Mouse (Mus musculus): ENCODE measurements around the gene Phf21a. TPM values are rescaled to one million over a fixed set of nuclear protein-coding genes. Genes with fewer than 3 reads are reported as not detected.

Phf21a gene
- polyA plus RNA-seq, 1 experiment from 2014 or later = 46.5 TPM

DNA sequence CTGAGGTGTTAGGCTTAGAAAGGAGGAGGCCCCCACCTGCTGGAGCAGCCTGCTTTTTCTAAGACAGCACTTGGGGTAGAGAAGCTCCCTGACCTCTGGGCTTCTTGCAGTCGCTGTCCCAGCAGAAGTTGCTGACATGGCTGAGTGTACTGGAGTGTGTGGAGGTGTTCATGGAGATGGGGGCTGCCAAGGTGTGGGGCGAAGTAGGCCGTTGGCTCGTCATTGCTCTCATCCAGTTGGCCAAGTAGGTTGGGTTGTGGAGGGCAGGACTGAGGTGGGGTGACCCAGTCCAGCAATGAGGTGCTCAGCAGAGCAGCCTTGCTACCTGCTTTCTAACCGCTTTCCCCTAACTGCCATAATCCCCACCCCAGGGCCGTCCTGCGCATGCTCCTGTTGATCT, 284.4 kb downstream of the Phf21a start:
- H3K4me3 ChIP-seq = no peak overlapping the region
- H3K27ac ChIP-seq = no peak overlapping the region
- 85% methylated on average over 7 of the region's 7 CpGs for WGBS
- H3K27me3 ChIP-seq = peaks cover 8% of the 10 kb centered on the region
- no peak overlapping the region for H3K4me2 ChIP-seq
- peaks cover 28% of the 10 kb centered on the region for H3K4me1 ChIP-seq
- peaks cover 54% of the 10 kb centered on the region for H3K36me3 ChIP-seq
- no peaks in the 10 kb centered on the region for H3K9me3 ChIP-seq
- H3K9ac ChIP-seq = no peak overlapping the region
- ATAC-seq (ENCODE audit: insufficient number of reproducible peaks, insufficient read depth, low FRiP score, low TSS enrichment, low read depth) = no peak

DNA sequence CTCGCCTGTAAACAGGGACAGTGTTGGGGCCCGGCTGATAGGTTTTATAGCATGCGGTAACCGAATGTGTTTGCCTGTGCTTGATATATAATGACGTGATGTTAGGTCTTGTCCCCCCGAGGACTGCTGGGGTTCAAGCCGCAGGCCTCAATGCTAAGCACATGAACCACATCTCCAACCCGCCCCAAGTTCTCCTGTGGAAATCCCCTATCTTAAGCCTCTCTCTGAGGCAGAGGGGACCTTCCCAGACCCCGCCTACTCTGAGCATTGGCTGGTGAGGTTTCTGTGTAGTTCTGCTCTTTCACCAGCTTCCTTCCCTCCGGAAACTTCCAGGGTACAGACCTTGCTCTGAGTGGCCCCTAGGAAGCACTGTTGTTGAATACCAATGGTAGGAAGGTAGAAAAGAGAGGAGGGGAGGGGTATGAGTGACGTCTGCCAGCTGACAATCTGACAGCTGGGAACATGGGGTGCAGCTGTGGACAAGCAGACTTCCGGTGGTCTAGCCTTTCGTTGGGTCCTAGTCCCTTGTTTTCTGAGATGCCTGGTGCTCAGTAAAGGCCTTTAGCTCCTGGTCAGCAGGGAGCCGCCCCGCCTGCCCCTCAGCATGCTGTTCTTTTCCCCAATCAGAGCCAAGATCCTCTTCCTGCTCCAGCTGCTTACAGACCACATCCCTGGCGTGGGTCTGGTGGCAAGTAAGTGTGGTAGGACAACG, 287.0 kb downstream of the Phf21a start:
- Histone ChIP-seq H3K4me3 (no peak overlapping the region), H3K9me3 (no peaks in the 10 kb centered on the region), H3K4me1 (peaks cover 9% of the 10 kb centered on the region), H3K27me3 (no peaks in the 10 kb centered on the region), H3K9ac (no peak overlapping the region), H3K4me2 (no peak overlapping the region), H3K27ac (no peak overlapping the region), H3K36me3 (peaks cover 80% of the 10 kb centered on the region)
- WGBS = 77% methylated on average over 17 of the region's 17 CpGs
- no peak for ATAC-seq (ENCODE audit: insufficient number of reproducible peaks, insufficient read depth, low FRiP score, low TSS enrichment, low read depth)

- no peak overlapping the region for H3K9ac ChIP-seq
- 66% methylated on average over 6 of the region's 6 CpGs for WGBS
Observed at GRCm38 (mm10) chr2:92380495-92381050, 287.7 kb downstream of the Phf21a start.

GRCm38 (mm10) chr2:92381161-92381560, 288.2 kb downstream of the Phf21a start:
- no peak overlapping the region for H3K4me3 ChIP-seq
- H3K36me3 ChIP-seq = peaks cover 92% of the 10 kb centered on the region
- H3K4me2 ChIP-seq = no peak overlapping the region
- H3K27ac ChIP-seq = no peak overlapping the region
- no peaks in the 10 kb centered on the region for H3K9me3 ChIP-seq
- ATAC-seq (ENCODE audit: insufficient number of reproducible peaks, insufficient read depth, low FRiP score, low TSS enrichment, low read depth) = no peak
- 89% methylated on average over 5 of the region's 5 CpGs for WGBS
- H3K27me3 ChIP-seq = no peaks in the 10 kb centered on the region
- peaks cover 4% of the 10 kb centered on the region for H3K4me1 ChIP-seq
- H3K9ac ChIP-seq = no peak overlapping the region

More at GRCm38 (mm10) chr2:92380495-92381050, 287.7 kb downstream of the Phf21a start:
- ATAC-seq (ENCODE audit: insufficient number of reproducible peaks, insufficient read depth, low FRiP score, low TSS enrichment, low read depth) = no peak
- Histone ChIP-seq H3K4me2 (no peak overlapping the region), H3K9me3 (no peaks in the 10 kb centered on the region), H3K36me3 (peaks cover 86% of the 10 kb centered on the region), H3K27me3 (no peaks in the 10 kb centered on the region), H3K27ac (no peak overlapping the region), H3K4me3 (no peak overlapping the region), H3K4me1 (peaks cover 9% of the 10 kb centered on the region)

- Histone ChIP-seq H3K9ac (no peak within 1 kb of the TSS), H3K4me2 (no peak within 1 kb of the TSS)
Observed at GRCm38 (mm10) chr2:92381901-92382588, 289.1 kb downstream of the Phf21a start, which contains the start of gene 1700029I15Rik. TSS of gene 1700029I15Rik (plus strand) at chr2:92382538.

GRCm38 (mm10) chr2:92382759-92383158, 289.8 kb downstream of the Phf21a start:
- Histone ChIP-seq H3K4me1 (peaks cover 4% of the 10 kb centered on the region), H3K4me3 (no peak overlapping the region), H3K36me3 (peaks cover 95% of the 10 kb centered on the region), H3K27me3 (no peaks in the 10 kb centered on the region), H3K9me3 (no peaks in the 10 kb centered on the region), H3K9ac (no peak overlapping the region), H3K4me2 (no peak overlapping the region), H3K27ac (no peak overlapping the region)
- no peak for ATAC-seq (ENCODE audit: insufficient number of reproducible peaks, insufficient read depth, low FRiP score, low TSS enrichment, low read depth)
- WGBS = 90% methylated on average over 4 of the region's 4 CpGs

More at GRCm38 (mm10) chr2:92381901-92382588, 289.1 kb downstream of the Phf21a start, which contains the start of gene 1700029I15Rik:
- Histone ChIP-seq H3K27me3 (no peaks in the 10 kb centered on the region), H3K9me3 (no peaks in the 10 kb centered on the region), H3K36me3 (peaks cover 100% of the 10 kb centered on the region), H3K4me3 (no peak within 1 kb of the TSS), H3K27ac (no peak within 1 kb of the TSS), H3K4me1 (no peaks in the 10 kb centered on the region)
- 84% methylated on average over 5 of the region's 5 CpGs for WGBS
- ATAC-seq (ENCODE audit: insufficient number of reproducible peaks, insufficient read depth, low FRiP score, low TSS enrichment, low read depth) = no peak

DNA sequence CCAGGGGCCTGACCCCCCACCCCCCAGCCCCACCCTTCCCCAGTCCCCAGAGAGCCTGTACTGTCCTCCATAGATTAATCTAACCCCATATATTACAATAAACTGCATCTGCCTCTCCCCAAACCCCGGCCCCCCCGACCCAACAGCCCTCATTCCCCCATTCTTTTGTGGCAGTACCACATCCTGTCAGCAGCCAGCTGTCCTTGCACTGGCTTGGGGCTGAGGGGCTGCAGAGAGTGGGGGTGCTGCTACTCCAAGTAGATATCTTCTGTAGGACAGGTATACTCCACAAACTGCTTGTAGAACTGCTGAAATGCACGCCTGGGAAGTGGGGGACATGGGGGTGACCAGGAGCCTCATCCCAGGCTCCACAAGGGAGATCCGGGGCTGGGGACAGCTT, 291.2 kb downstream of the Phf21a start:
- no peak overlapping the region for H3K27ac ChIP-seq
- ATAC-seq (ENCODE audit: insufficient number of reproducible peaks, insufficient read depth, low FRiP score, low TSS enrichment, low read depth) = no peak
- H3K9me3 ChIP-seq = no peaks in the 10 kb centered on the region
- no peak overlapping the region for H3K4me3 ChIP-seq
- WGBS = 70% methylated on average over 4 of the region's 4 CpGs
- H3K4me1 ChIP-seq = peaks cover 15% of the 10 kb centered on the region
- H3K4me2 ChIP-seq = no peak overlapping the region
- peaks cover 82% of the 10 kb centered on the region for H3K36me3 ChIP-seq
- H3K27me3 ChIP-seq = no peaks in the 10 kb centered on the region
- H3K9ac ChIP-seq = no peak overlapping the region

DNA sequence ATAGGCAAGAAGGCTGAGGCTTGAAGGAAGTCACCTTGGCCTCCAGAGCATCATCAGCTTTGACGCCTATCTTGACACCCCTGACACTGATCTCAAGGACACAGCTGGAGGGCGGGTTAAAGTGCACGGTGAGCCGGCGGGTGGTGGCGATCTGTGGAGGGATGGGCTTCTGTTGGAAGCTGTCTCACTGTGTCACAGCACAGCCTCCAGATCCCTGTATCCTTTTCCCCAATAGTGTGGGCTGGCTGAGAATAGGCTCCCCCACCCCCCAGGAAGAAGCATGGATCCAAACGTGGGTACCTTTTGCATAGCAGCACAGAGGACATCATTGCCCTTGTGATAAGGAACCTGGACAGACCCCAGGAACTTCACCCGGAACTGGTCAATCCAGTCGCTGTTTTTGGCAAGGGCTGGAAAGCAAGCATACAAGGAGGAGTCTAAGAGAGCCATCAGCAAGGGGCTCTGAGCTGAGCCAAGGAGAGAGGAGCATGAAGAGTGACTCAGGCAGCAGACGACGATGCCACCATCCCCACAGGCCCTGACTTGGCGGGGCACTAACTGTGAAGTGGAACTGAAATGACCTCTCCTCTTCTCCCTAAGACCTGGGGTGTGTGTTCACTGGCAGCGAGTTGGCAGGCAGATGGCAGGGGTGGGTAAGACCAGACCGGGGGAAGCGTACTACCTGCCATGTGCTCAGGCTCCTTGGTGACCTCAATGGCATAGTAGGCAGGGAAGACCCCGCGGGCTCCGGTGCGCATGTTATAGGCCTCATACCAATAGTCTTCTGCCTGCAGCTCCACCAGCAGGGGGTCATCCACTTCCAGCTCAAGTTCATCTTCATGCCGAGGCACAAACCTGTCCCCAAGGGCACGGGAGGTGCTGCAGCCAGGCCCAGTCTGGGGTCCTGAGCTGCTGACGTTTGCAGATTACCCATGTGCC, 292.5 kb downstream of the Phf21a start:
- Histone ChIP-seq H3K4me3 (no peak overlapping the region), H3K27ac (no peak overlapping the region), H3K4me1 (peaks cover 25% of the 10 kb centered on the region), H3K27me3 (no peaks in the 10 kb centered on the region), H3K4me2 (no peak overlapping the region), H3K9me3 (no peaks in the 10 kb centered on the region), H3K9ac (no peak overlapping the region), H3K36me3 (peaks cover 69% of the 10 kb centered on the region)
- no peak for ATAC-seq (ENCODE audit: insufficient number of reproducible peaks, insufficient read depth, low FRiP score, low TSS enrichment, low read depth)
- 80% methylated on average over 22 of the region's 22 CpGs for WGBS

DNA sequence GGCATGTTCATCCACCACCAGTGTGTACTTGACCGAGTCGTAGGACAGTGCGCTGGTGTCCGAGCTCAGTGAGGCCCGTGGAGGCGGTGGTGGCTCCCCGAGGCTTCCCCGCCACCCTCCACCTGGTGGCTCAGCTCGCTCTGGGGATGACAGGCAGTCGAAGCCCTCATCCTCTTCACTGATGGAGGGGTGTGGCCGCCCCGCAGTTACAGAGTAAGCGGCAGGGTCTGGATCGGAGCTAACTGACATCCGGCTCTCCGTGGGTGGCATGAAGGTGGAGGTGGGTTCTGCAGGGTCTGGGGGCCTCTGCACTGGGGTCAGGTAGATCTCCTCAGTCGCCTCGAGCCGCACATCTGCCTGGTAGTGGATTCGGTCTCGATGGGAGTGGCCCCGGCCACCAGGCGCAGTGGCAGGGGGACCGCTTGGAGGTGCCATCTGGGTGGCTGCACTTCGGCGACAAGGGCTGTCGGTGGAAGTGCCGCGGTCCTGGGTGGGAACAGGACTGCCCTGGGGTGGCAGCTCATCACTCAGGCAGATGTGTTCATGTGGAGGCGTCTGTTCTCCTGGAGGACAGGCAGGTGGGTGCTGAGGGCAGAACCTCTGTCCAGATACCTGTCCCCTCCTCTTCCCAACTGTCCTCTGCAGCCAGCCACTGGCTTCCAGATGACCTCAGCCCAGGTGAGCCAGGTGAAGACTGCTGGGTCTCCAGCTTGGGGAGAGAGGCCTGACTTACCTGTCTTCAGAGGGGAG, 294.1 kb downstream of the Phf21a start:
- Histone ChIP-seq H3K9ac (no peak overlapping the region), H3K27ac (no peak overlapping the region), H3K9me3 (no peaks in the 10 kb centered on the region), H3K4me3 (no peak overlapping the region), H3K4me2 (no peak overlapping the region), H3K36me3 (peaks cover 53% of the 10 kb centered on the region), H3K4me1 (peaks cover 38% of the 10 kb centered on the region), H3K27me3 (no peaks in the 10 kb centered on the region)
- ATAC-seq (ENCODE audit: insufficient number of reproducible peaks, insufficient read depth, low FRiP score, low TSS enrichment, low read depth) = no peak
- 88% methylated on average over 30 of the region's 30 CpGs for WGBS

DNA sequence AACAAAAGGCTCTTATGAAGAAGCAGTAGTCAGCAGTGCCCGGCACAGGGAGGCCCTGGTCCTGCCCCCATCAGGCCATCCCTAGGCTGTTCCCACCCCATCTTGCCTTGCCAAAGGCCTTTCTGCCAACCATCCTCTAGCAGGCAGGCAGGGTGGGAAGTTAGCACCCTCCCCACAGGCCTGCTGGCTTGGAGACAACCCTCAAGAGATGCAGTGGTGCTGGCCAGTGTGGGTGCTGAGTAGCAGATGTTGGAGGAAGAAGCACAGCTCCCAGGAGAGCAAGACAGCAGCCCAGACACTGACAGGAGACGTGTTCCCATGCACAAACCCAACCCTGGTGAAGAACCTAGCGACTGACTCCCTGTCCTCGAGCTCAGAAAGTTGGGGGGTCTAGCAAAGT, 294.7 kb downstream of the Phf21a start:
- Histone ChIP-seq H3K9ac (peak overlapping the region; percentile 80), H3K36me3 (peaks cover 46% of the 10 kb centered on the region), H3K9me3 (no peaks in the 10 kb centered on the region), H3K4me3 (no peak overlapping the region; the same call in 1 of the 2 replicates), H3K27ac (no peak overlapping the region), H3K27me3 (no peaks in the 10 kb centered on the region), H3K4me1 (peaks cover 45% of the 10 kb centered on the region), H3K4me2 (peak overlapping the region; percentile 89)
- no peak for ATAC-seq (ENCODE audit: insufficient number of reproducible peaks, insufficient read depth, low FRiP score, low TSS enrichment, low read depth)
- 78% methylated on average over 4 of the region's 4 CpGs for WGBS
